Mouse (Mus musculus) bone marrow, adult 2 months (tissue): Measurements from ENCODE around the gene Pde3a.

Experiments used
- CTCF ChIP-seq: fragments of 200-500 bp; IDR thresholded peaks from 2 replicates; pipeline ENCODE4 v1.5.1; 2011; ENCODE audit warnings: low read length, control low read depth; ENCODE audit not compliant: control insufficient read depth, insufficient read depth
- POLR2A ChIP-seq: fragments of 200-500 bp; IDR thresholded peaks from 2 replicates; pipeline ENCODE4 v1.6.1; 2011; ENCODE audit warnings: low read depth, mild to moderate bottlenecking, control low read depth, low read length, borderline replicate concordance; ENCODE audit not compliant: control insufficient read depth

GRCm38 (mm10) chr6:141295264-141295663 is 46.2 kb downstream of the Pde3a start:
- TF ChIP-seq CTCF: no peak
- TF ChIP-seq POLR2A: no peak
